Mouse (Mus musculus) MN1 (cell line): ENCODE measurements around the gene Gm12886.

Source experiments
- DNase-seq: peaks from one replicate; pipeline ENCODE4 v3.0.0-alpha.2; 2016; ENCODE audit warnings: low spot score

Gm12886 gene

GRCm38 (mm10) chr4:121422999-121423398, at the start of gene Gm12886:
Gm12886 (minus strand) TSS chr4:121423099.
- no peak for DNase-seq
